Mouse (Mus musculus) lung, embryonic 14.5 days (tissue): ENCODE results near the gene Olfr523. TPM values are rescaled to one million over a fixed set of nuclear protein-coding genes. Genes with fewer than 3 reads are reported as not detected.

Experiments used
- ATAC-seq: fragments of 200-750 bp; cut with Nextera tagmentation; 2 replicates; pipeline ENCODE4 v1.8.0; 2017; ENCODE audit warnings: mild to moderate bottlenecking, moderate TSS enrichment, moderate library complexity; ENCODE audit not compliant: insufficient read depth
- DNase-seq: peaks from one replicate; pipeline ENCODE4 v3.0.0-alpha.2; 2015
- H3K27ac ChIP-seq: fragments of 300-500 bp; sonication (generic); 2 replicates; pipeline ENCODE4 v1.5.1; 2014; ENCODE audit warnings: low read depth, mild to moderate bottlenecking, moderate library complexity
- H3K27me3 ChIP-seq: fragments of 300-500 bp; sonication (generic); 2 replicates; pipeline ENCODE4 v1.6.1; 2014; ENCODE audit warnings: low read length, control low read depth; ENCODE audit not compliant: insufficient read depth
- H3K36me3 ChIP-seq: fragments of 300-500 bp; sonication (generic); 2 replicates; pipeline ENCODE4 v1.6.1; 2014; ENCODE audit warnings: control low read depth; ENCODE audit not compliant: insufficient read depth
- H3K4me1 ChIP-seq: fragments of 300-500 bp; sonication (generic); 2 replicates; pipeline ENCODE4 v1.6.1; 2014; ENCODE audit warnings: antibody characterized with exemption, control low read depth; ENCODE audit not compliant: insufficient read depth
- H3K4me2 ChIP-seq: fragments of 300-500 bp; sonication (generic); 2 replicates; pipeline ENCODE4 v1.6.1; 2014; ENCODE audit warnings: mild to moderate bottlenecking
- H3K4me3 ChIP-seq: fragments of 300-500 bp; sonication (generic); 2 replicates; pipeline ENCODE4 v1.5.1; 2014; ENCODE audit warnings: low read depth, low read length
- H3K9ac ChIP-seq: fragments of 300-500 bp; sonication (generic); 2 replicates; pipeline ENCODE4 v1.6.1; 2014
- H3K9me3 ChIP-seq: fragments of 300-500 bp; sonication (generic); 2 replicates; pipeline ENCODE4 v1.6.1; 2016; ENCODE audit warnings: low read depth, low read length, control low read depth
- CTCF ChIP-seq: IDR thresholded peaks from 2 replicates; pipeline ENCODE4 v1.5.1; 2016; ENCODE audit warnings: antibody characterized with exemption, low read depth
- WGBS: fragments of 180-500 bp; shearing (Covaris S2); extraction: QIAGEN DNeasy Blood & Tissue Kit; methylation state at CpG from one replicate; pipeline ENCODE4 v1.1.7; 2014; 5-methylcytosine and 5-hydroxymethylcytosine counted together
- polyA plus RNA-seq: library from polyadenylated mRNA; unstranded; fragments of >200 nt; fragmentation: Nextera tagmentation; extraction: Ambion mirVana; gene quantifications from 2 replicates; pipeline ENCODE4 v1.2.1, GENCODE M21; 2014

Gene Olfr523
- polyA plus RNA-seq, 1 experiment from 2014 or later: not detected

- Histone ChIP-seq H3K4me1 (no peaks in the 10 kb centered on the region), H3K27me3 (no peaks in the 10 kb centered on the region), H3K27ac (no peak overlapping the region), H3K9me3 (no peaks in the 10 kb centered on the region), H3K36me3 (no peaks in the 10 kb centered on the region), H3K9ac (no peak overlapping the region), H3K4me3 (no peak overlapping the region), H3K4me2 (no peak overlapping the region)
- no peak for ATAC-seq
- no peak for DNase-seq
- WGBS: 46% methylated on average over 2 of the region's 2 CpGs
- no peak for TF ChIP-seq CTCF
These were observed 19.4 kb downstream of the Olfr523 start for GRCm38 (mm10) chr7:140192445-140192844.

- no peak overlapping the region for H3K9ac ChIP-seq
- no peaks in the 10 kb centered on the region for H3K36me3 ChIP-seq
- no peak overlapping the region for H3K4me2 ChIP-seq
- no peak overlapping the region for H3K4me3 ChIP-seq
- DNase-seq: no peak
- H3K27me3 ChIP-seq: no peaks in the 10 kb centered on the region
- no peaks in the 10 kb centered on the region for H3K4me1 ChIP-seq
- ATAC-seq: no peak
- H3K9me3 ChIP-seq: no peaks in the 10 kb centered on the region
- H3K27ac ChIP-seq: no peak overlapping the region
- 79% methylated on average over 2 of the region's 2 CpGs for WGBS
- no peak for TF ChIP-seq CTCF
These were observed 19.8 kb downstream of the Olfr523 start for GRCm38 (mm10) chr7:140192851-140193250.

GRCm38 (mm10) chr7:140194031-140194430 lies 21.0 kb downstream of the Olfr523 start:
- no peaks in the 10 kb centered on the region for H3K27me3 ChIP-seq
- no peak overlapping the region for H3K4me3 ChIP-seq
- H3K36me3 ChIP-seq: no peaks in the 10 kb centered on the region
- DNase-seq (no peak), ATAC-seq (no peak)
- H3K4me2 ChIP-seq: no peak overlapping the region
- TF ChIP-seq CTCF: no peak
- no peaks in the 10 kb centered on the region for H3K9me3 ChIP-seq
- no peaks in the 10 kb centered on the region for H3K4me1 ChIP-seq
- H3K9ac ChIP-seq: no peak overlapping the region
- H3K27ac ChIP-seq: no peak overlapping the region
- 74% methylated on average over 4 of the region's 4 CpGs for WGBS

GRCm38 (mm10) chr7:140196002-140196401 lies 23.0 kb downstream of the Olfr523 start:
- TF ChIP-seq CTCF: no peak
- H3K27ac ChIP-seq: no peak overlapping the region
- no peak overlapping the region for H3K4me2 ChIP-seq
- no peak overlapping the region for H3K4me3 ChIP-seq
- H3K9ac ChIP-seq: no peak overlapping the region
- no peak for DNase-seq
- H3K36me3 ChIP-seq: no peaks in the 10 kb centered on the region
- no peaks in the 10 kb centered on the region for H3K27me3 ChIP-seq
- no peaks in the 10 kb centered on the region for H3K4me1 ChIP-seq
- no peaks in the 10 kb centered on the region for H3K9me3 ChIP-seq
- no peak for ATAC-seq
- WGBS: 77% methylated on average over 8 of the region's 8 CpGs

- no peaks in the 10 kb centered on the region for H3K9me3 ChIP-seq
- TF ChIP-seq CTCF: no peak
- ATAC-seq: no peak
These were observed 28.1 kb downstream of the Olfr523 start for GRCm38 (mm10) chr7:140201090-140201489.

GRCm38 (mm10) chr7:140205864-140206263 lies 32.8 kb downstream of the Olfr523 start, which contains the start of gene Olfr524:
Gene Olfr524, minus strand, starts transcription at chr7:140205964.
- Histone ChIP-seq H3K4me1 (no peaks in the 10 kb centered on the region), H3K4me2 (no peak within 1 kb of the TSS), H3K4me3 (no peak within 1 kb of the TSS), H3K9me3 (no peaks in the 10 kb centered on the region), H3K9ac (no peak within 1 kb of the TSS), H3K27me3 (no peaks in the 10 kb centered on the region), H3K27ac (no peak within 1 kb of the TSS), H3K36me3 (no peaks in the 10 kb centered on the region)
- ATAC-seq: no peak
- no peak for TF ChIP-seq CTCF
- no peak for DNase-seq

More at GRCm38 (mm10) chr7:140201090-140201489, 28.1 kb downstream of the Olfr523 start:
- 82% methylated on average over 4 of the region's 4 CpGs for WGBS
- Histone ChIP-seq H3K27me3 (no peaks in the 10 kb centered on the region), H3K36me3 (no peaks in the 10 kb centered on the region), H3K4me1 (no peaks in the 10 kb centered on the region), H3K4me3 (no peak overlapping the region), H3K9ac (no peak overlapping the region), H3K4me2 (no peak overlapping the region), H3K27ac (no peak overlapping the region)
- DNase-seq: no peak

- H3K4me3 ChIP-seq: no peak overlapping the region
- H3K9ac ChIP-seq: no peak overlapping the region
- no peaks in the 10 kb centered on the region for H3K36me3 ChIP-seq
- no peak for DNase-seq
- H3K27ac ChIP-seq: no peak overlapping the region
- no peaks in the 10 kb centered on the region for H3K4me1 ChIP-seq
- no peaks in the 10 kb centered on the region for H3K9me3 ChIP-seq
- no peak for TF ChIP-seq CTCF
- 72% methylated on average over 3 of the region's 3 CpGs for WGBS
- H3K27me3 ChIP-seq: no peaks in the 10 kb centered on the region
- no peak for ATAC-seq
- no peak overlapping the region for H3K4me2 ChIP-seq
These were observed 33.9 kb downstream of the Olfr523 start for GRCm38 (mm10) chr7:140206904-140207303.

GRCm38 (mm10) chr7:140208153-140208552 lies 35.1 kb downstream of the Olfr523 start:
- Histone ChIP-seq H3K27ac (no peak overlapping the region), H3K27me3 (no peaks in the 10 kb centered on the region), H3K36me3 (no peaks in the 10 kb centered on the region), H3K4me1 (no peaks in the 10 kb centered on the region), H3K4me3 (no peak overlapping the region), H3K4me2 (no peak overlapping the region), H3K9me3 (no peaks in the 10 kb centered on the region), H3K9ac (no peak overlapping the region)
- no peak for DNase-seq
- no peak for ATAC-seq
- 44% methylated on average over 8 of the region's 8 CpGs for WGBS
- no peak for TF ChIP-seq CTCF
